Mouse (Mus musculus) left cerebral cortex, adult 6 months (tissue): ENCODE measurements around the gene Clybl. TPM values are rescaled to one million over a fixed set of nuclear protein-coding genes. Genes with fewer than 3 reads are reported as not detected.

Experiments
- long read RNA-seq, 2 experiments: library from polyadenylated mRNA; unstranded; transcript quantifications; one replicate each; pipeline ENCODE4 v2.0.0; 2019 to 2020
- polyA plus RNA-seq: library from polyadenylated mRNA; unstranded; fragments of <200 nt; fragmentation: Nextera tagmentation; gene quantifications from 2 replicates; pipeline ENCODE4 v1.2.3, GENCODE M21; 2021

Gene Clybl
- polyA plus RNA-seq, result 40.9 and 54.4 TPM in 2 replicates
- long read RNA-seq, experiment 1, transcript Clybl-201 (8 exons, 1,231 nt), result major isoform, 80 of 121 reads
- long read RNA-seq, experiment 1, partial matches to known transcripts, result 4 of 121 reads
- long read RNA-seq, experiment 1, other reads (novel, unspliced or antisense), result 37 of 121 reads
- long read RNA-seq, experiment 2, transcript Clybl-201 (8 exons, 1,231 nt), result major isoform, 26 of 45 reads
- long read RNA-seq, experiment 2, partial matches to known transcripts, result 7 of 45 reads
- long read RNA-seq, experiment 2, other reads (novel, unspliced or antisense), result 12 of 45 reads

GRCm38 (mm10) chr14:122181078-122181814, at the start of gene Clybl:
Clybl (plus strand) TSS chr14:122181704.

GRCm38 (mm10) chr14:122450496-122451382, 269.2 kb downstream of the Clybl start, which contains the start of gene Gm5089:
Gm5089 (minus strand) TSS chr14:122451115.

Other genes starting within 250 kb of the Clybl start
- 0.60 and 1.9 TPM in 2 replicates for gene Gpr183, start 216.5 kb upstream of the Clybl start, polyA plus RNA-seq
- not detected in 2 replicates for gene Timm8a2, start 147.0 kb upstream of the Clybl start, polyA plus RNA-seq
- gene Tm9sf2, start 74.7 kb upstream of the Clybl start, polyA plus RNA-seq, result 110 and 122 TPM in 2 replicates